Mouse (Mus musculus): ENCODE results near the gene Slc4a5. TPM values are rescaled to one million over a fixed set of nuclear protein-coding genes. Genes with fewer than 3 reads are reported as not detected.

The Slc4a5 gene
- polyA plus RNA-seq, 1 experiment from 2014 or later, result 0.10 TPM

GRCm38 (mm10) chr6:83273733-83274132, 54.1 kb downstream of the Slc4a5 start:
- Histone ChIP-seq H3K27me3 (no peaks in the 10 kb centered on the region), H3K9ac (no peak overlapping the region), H3K27ac (no peak overlapping the region), H3K4me1 (0 out of 2 replicates have a peak, but pooled peaks cover 1% of the 10 kb centered on the region), H3K9me3 (no peaks in the 10 kb centered on the region), H3K4me3 (no peak overlapping the region), H3K4me2 (replicated peaks) (no peak overlapping the region), H3K36me3 (no peaks in the 10 kb centered on the region)
- ATAC-seq (ENCODE audit: low FRiP score, low read depth), result no peak
- WGBS, result 84% methylated on average over 11 of the region's 11 CpGs

GRCm38 (mm10) chr6:83277151-83277550, 57.5 kb downstream of the Slc4a5 start:
- no peak for ATAC-seq (ENCODE audit: low FRiP score, low read depth)
- no peak overlapping the region for H3K27ac ChIP-seq
- no peak overlapping the region for H3K4me3 ChIP-seq
- 70% methylated on average over 13 of the region's 13 CpGs for WGBS
- no peaks in the 10 kb centered on the region for H3K27me3 ChIP-seq
- no peaks in the 10 kb centered on the region for H3K36me3 ChIP-seq
- H3K4me2 ChIP-seq (replicated peaks), result no peak overlapping the region
- no peak overlapping the region for H3K9ac ChIP-seq
- peaks cover 4% of the 10 kb centered on the region; the same call in 1 of the 2 replicates for H3K9me3 ChIP-seq
- no peaks in the 10 kb centered on the region for H3K4me1 ChIP-seq

GRCm38 (mm10) chr6:83278881-83279280, 59.3 kb downstream of the Slc4a5 start:
- no peak overlapping the region for H3K4me3 ChIP-seq
- H3K9me3 ChIP-seq, result peaks cover 4% of the 10 kb centered on the region; the same call in 1 of the 2 replicates
- WGBS, result 25% methylated on average over 2 of the region's 2 CpGs
- no peaks in the 10 kb centered on the region for H3K27me3 ChIP-seq
- H3K9ac ChIP-seq, result no peak overlapping the region
- no peak overlapping the region for H3K27ac ChIP-seq
- no peaks in the 10 kb centered on the region for H3K36me3 ChIP-seq
- ATAC-seq (ENCODE audit: low FRiP score, low read depth), result no peak
- no peaks in the 10 kb centered on the region for H3K4me1 ChIP-seq
- H3K4me2 ChIP-seq (replicated peaks), result no peak overlapping the region

GRCm38 (mm10) chr6:83280256-83280955, 60.8 kb downstream of the Slc4a5 start:
- Histone ChIP-seq H3K4me1 (no peaks in the 10 kb centered on the region), H3K4me2 (replicated peaks) (no peak overlapping the region), H3K27ac (no peak overlapping the region), H3K27me3 (no peaks in the 10 kb centered on the region), H3K36me3 (no peaks in the 10 kb centered on the region), H3K9me3 (peaks cover 4% of the 10 kb centered on the region; the same call in 1 of the 2 replicates), H3K9ac (no peak overlapping the region), H3K4me3 (no peak overlapping the region)
- no peak for ATAC-seq (ENCODE audit: low FRiP score, low read depth)
- 76% methylated on average over 8 of the region's 8 CpGs for whole genome bisulfite sequencing

- 83% methylated on average over 7 of the region's 7 CpGs for WGBS
- peaks cover 11% of the 10 kb centered on the region for H3K36me3 ChIP-seq
- H3K27ac ChIP-seq, result no peak overlapping the region
- H3K4me3 ChIP-seq, result no peak overlapping the region
- no peaks in the 10 kb centered on the region for H3K9me3 ChIP-seq
- H3K27me3 ChIP-seq, result no peaks in the 10 kb centered on the region
- peaks cover 11% of the 10 kb centered on the region for H3K4me1 ChIP-seq
- H3K4me2 ChIP-seq (replicated peaks), result no peak overlapping the region
- no peak overlapping the region for H3K9ac ChIP-seq
- ATAC-seq (ENCODE audit: low FRiP score, low read depth), result no peak
Measured at GRCm38 (mm10) chr6:83300447-83301229, 81.0 kb downstream of the Slc4a5 start.

GRCm38 (mm10) chr6:83301294-83301693, 81.7 kb downstream of the Slc4a5 start:
- WGBS, result 86% methylated on average over 2 of the region's 2 CpGs

GRCm38 (mm10) chr6:83302264-83302663, 82.6 kb downstream of the Slc4a5 start:
- Histone ChIP-seq H3K4me1 (peaks cover 11% of the 10 kb centered on the region), H3K4me2 (replicated peaks) (no peak overlapping the region), H3K27me3 (no peaks in the 10 kb centered on the region), H3K27ac (no peak overlapping the region), H3K9ac (no peak overlapping the region), H3K36me3 (peaks cover 27% of the 10 kb centered on the region), H3K4me3 (no peak overlapping the region), H3K9me3 (no peaks in the 10 kb centered on the region)
- ATAC-seq (ENCODE audit: low FRiP score, low read depth), result no peak
- WGBS, result 61% methylated on average over 5 of the region's 5 CpGs

More at GRCm38 (mm10) chr6:83301294-83301693, 81.7 kb downstream of the Slc4a5 start:
- ATAC-seq (ENCODE audit: low FRiP score, low read depth), result no peak
- no peak overlapping the region for H3K27ac ChIP-seq
- H3K27me3 ChIP-seq, result no peaks in the 10 kb centered on the region
- H3K9ac ChIP-seq, result no peak overlapping the region
- no peaks in the 10 kb centered on the region for H3K9me3 ChIP-seq
- H3K4me3 ChIP-seq, result no peak overlapping the region
- H3K36me3 ChIP-seq, result peaks cover 18% of the 10 kb centered on the region
- no peak overlapping the region for H3K4me2 ChIP-seq (replicated peaks)
- H3K4me1 ChIP-seq, result peaks cover 11% of the 10 kb centered on the region

- Histone ChIP-seq H3K4me2 (replicated peaks) (no peak overlapping the region), H3K9me3 (no peaks in the 10 kb centered on the region), H3K9ac (no peak overlapping the region), H3K36me3 (peaks cover 84% of the 10 kb centered on the region), H3K27ac (no peak overlapping the region), H3K4me1 (no peaks in the 10 kb centered on the region), H3K27me3 (no peaks in the 10 kb centered on the region), H3K4me3 (no peak overlapping the region)
- 94% methylated on average over 7 of the region's 7 CpGs for WGBS
- ATAC-seq (ENCODE audit: low FRiP score, low read depth), result no peak
Measured at GRCm38 (mm10) chr6:83309017-83309416, 89.4 kb downstream of the Slc4a5 start.

- H3K4me1 ChIP-seq, result peaks cover 9% of the 10 kb centered on the region
- no peak overlapping the region for H3K4me2 ChIP-seq (replicated peaks)
- H3K4me3 ChIP-seq, result no peak overlapping the region
- no peaks in the 10 kb centered on the region for H3K27me3 ChIP-seq
- 94% methylated on average over 11 of the region's 11 CpGs for WGBS
- no peak overlapping the region for H3K27ac ChIP-seq
- no peaks in the 10 kb centered on the region for H3K9me3 ChIP-seq
- H3K36me3 ChIP-seq, result peaks cover 67% of the 10 kb centered on the region
- no peak overlapping the region for H3K9ac ChIP-seq
- ATAC-seq (ENCODE audit: low FRiP score, low read depth), result no peak
Measured at GRCm38 (mm10) chr6:83311206-83311605, 91.6 kb downstream of the Slc4a5 start.

- Histone ChIP-seq H3K4me2 (replicated peaks) (no peak overlapping the region), H3K4me1 (peaks cover 17% of the 10 kb centered on the region), H3K9ac (no peak overlapping the region), H3K9me3 (no peaks in the 10 kb centered on the region), H3K36me3 (peaks cover 59% of the 10 kb centered on the region), H3K27ac (no peak overlapping the region), H3K27me3 (no peaks in the 10 kb centered on the region), H3K4me3 (no peak overlapping the region)
- WGBS, result 86% methylated on average over 7 of the region's 7 CpGs
- no peak for ATAC-seq (ENCODE audit: low FRiP score, low read depth)
Measured at GRCm38 (mm10) chr6:83312021-83312420, 92.4 kb downstream of the Slc4a5 start.

- Histone ChIP-seq H3K27ac (no peak overlapping the region), H3K36me3 (peaks cover 54% of the 10 kb centered on the region), H3K4me2 (replicated peaks) (no peak overlapping the region), H3K9me3 (no peaks in the 10 kb centered on the region), H3K9ac (no peak overlapping the region), H3K27me3 (no peaks in the 10 kb centered on the region), H3K4me3 (no peak overlapping the region), H3K4me1 (peaks cover 17% of the 10 kb centered on the region)
- WGBS, result 88% methylated on average over 8 of the region's 8 CpGs
- ATAC-seq (ENCODE audit: low FRiP score, low read depth), result no peak
Measured at GRCm38 (mm10) chr6:83312514-83312913, 92.9 kb downstream of the Slc4a5 start.

GRCm38 (mm10) chr6:83315293-83315692, 95.7 kb downstream of the Slc4a5 start:
- peak overlapping the region; percentile 89; the same call in 1 of the 2 replicates for H3K4me3 ChIP-seq
- no peak for ATAC-seq (ENCODE audit: low FRiP score, low read depth)
- peak overlapping the region; percentile 74 for H3K4me2 ChIP-seq (replicated peaks)
- no peak overlapping the region for H3K27ac ChIP-seq
- peaks cover 30% of the 10 kb centered on the region for H3K36me3 ChIP-seq
- H3K9ac ChIP-seq, result no peak overlapping the region
- peaks cover 17% of the 10 kb centered on the region for H3K4me1 ChIP-seq
- no peaks in the 10 kb centered on the region for H3K9me3 ChIP-seq
- no peaks in the 10 kb centered on the region for H3K27me3 ChIP-seq

Data from limb, embryonic 13.5 days (tissue).